Mouse (Mus musculus): ENCODE results near the gene Hdac4. TPM values are rescaled to one million over a fixed set of nuclear protein-coding genes. Genes with fewer than 3 reads are reported as not detected.

The Hdac4 gene
- total RNA-seq, 2 experiments from 2014 or later, result 97.2 to 106 TPM

DNA sequence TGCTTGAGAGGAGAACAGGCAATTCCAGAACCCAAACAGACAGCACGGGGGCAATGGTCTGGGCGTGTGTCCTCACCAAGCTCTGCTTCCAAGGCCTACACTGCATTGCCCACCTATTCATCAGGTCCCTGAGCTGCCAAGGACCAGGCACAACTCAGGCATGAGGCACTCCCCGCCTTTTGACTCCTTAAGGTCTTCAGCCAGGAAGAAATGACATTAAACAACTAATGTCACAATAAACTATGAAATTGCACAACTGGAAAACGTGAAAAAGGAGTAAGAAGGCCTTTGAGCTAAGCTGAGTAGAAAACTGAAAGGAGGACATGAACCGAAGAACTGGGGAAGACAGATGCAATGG lies 20.6 kb downstream of the Hdac4 start:
- no peak for DNase-seq (ENCODE audit: low spot score in 2 of 2)
- H3K27ac ChIP-seq, result no peak overlapping the region
- no peak overlapping the region for H3K4me3 ChIP-seq
- TF ChIP-seq CTCF (conservative IDR thresholded peaks at IDR 0.05), result no peak

DNA sequence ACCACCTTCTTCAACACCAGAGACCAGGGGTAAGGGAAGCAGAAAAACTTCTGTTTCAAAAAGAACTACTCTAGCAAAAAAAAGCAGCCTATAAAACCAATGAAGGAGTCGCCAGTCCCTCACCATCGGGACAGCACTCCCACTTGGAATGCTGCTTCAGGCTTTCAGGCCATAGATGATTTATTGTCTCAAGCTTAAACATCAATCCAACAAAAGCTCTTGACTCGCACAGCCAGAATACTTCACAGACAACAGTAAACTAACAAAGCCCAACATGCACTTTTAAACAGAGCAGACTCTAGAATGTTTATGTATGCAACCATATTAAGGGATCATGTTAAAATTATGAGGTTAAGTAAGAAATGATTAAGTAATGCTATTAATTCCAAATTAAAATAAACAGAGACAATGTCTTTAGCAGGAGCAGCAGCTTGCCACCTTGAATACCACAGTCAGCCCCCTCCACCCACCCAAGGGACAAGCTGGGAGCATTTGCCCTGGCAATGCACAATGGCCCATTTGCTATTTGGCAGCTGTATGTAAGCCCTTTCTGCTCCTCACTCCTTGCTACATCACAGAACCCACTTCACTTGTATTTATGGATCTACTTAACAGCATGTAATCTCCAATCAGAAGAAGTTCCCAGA lies 21.1 kb downstream of the Hdac4 start:
- no peak overlapping the region for H3K4me3 ChIP-seq
- no peak overlapping the region for H3K27ac ChIP-seq
- TF ChIP-seq CTCF (conservative IDR thresholded peaks at IDR 0.05), result no peak
- DNase-seq (ENCODE audit: low spot score in 2 of 2), result no peak

GRCm38 (mm10) chr1:92170616-92171235 lies 24.8 kb downstream of the Hdac4 start:
- Histone ChIP-seq H3K27ac (peak overlapping the region; percentile 58), H3K4me3 (no peak overlapping the region)
- peak; percentile 35 to 65 for DNase-seq (ENCODE audit: low spot score in 2 of 2)
- TF ChIP-seq CTCF (conservative IDR thresholded peaks at IDR 0.05), result no peak

- no peak for TF ChIP-seq CTCF (conservative IDR thresholded peaks at IDR 0.05)
- peak overlapping the region; percentile 58; the same call in 1 of the 2 replicates for H3K27ac ChIP-seq
- no peak for DNase-seq (ENCODE audit: low spot score in 2 of 2)
Measured at GRCm38 (mm10) chr1:92169776-92170055, 25.8 kb downstream of the Hdac4 start.

GRCm38 (mm10) chr1:92168900-92169775 lies 26.4 kb downstream of the Hdac4 start:
- DNase-seq (ENCODE audit: low spot score in 2 of 2), result no peak
- Histone ChIP-seq H3K4me3 (no peak overlapping the region), H3K27ac (no peak overlapping the region)
- no peak for TF ChIP-seq CTCF (conservative IDR thresholded peaks at IDR 0.05)

More at GRCm38 (mm10) chr1:92169776-92170055, 25.8 kb downstream of the Hdac4 start:
- no peak overlapping the region for H3K4me3 ChIP-seq

GRCm38 (mm10) chr1:92163932-92164331 lies 31.6 kb downstream of the Hdac4 start:
- TF ChIP-seq CTCF (conservative IDR thresholded peaks at IDR 0.05), result no peak
- Histone ChIP-seq H3K4me3 (no peak overlapping the region), H3K27ac (peak overlapping the region; percentile 39; the same call in 1 of the 2 replicates)
- DNase-seq (ENCODE audit: low spot score in 2 of 2), result no peak

GRCm38 (mm10) chr1:92159804-92160203 lies 35.7 kb downstream of the Hdac4 start:
- TF ChIP-seq CTCF (conservative IDR thresholded peaks at IDR 0.05), result no peak
- H3K27ac ChIP-seq, result no peak overlapping the region
- no peak overlapping the region for H3K4me3 ChIP-seq
- DNase-seq (ENCODE audit: low spot score in 2 of 2), result no peak

- H3K27ac ChIP-seq, result no peak overlapping the region
- TF ChIP-seq CTCF (conservative IDR thresholded peaks at IDR 0.05), result no peak
- H3K4me3 ChIP-seq, result no peak overlapping the region
- DNase-seq (ENCODE audit: low spot score in 2 of 2), result peak in 1 of 2 experiments; percentile 18
Measured at GRCm38 (mm10) chr1:92150201-92150600, 45.3 kb downstream of the Hdac4 start.

DNA sequence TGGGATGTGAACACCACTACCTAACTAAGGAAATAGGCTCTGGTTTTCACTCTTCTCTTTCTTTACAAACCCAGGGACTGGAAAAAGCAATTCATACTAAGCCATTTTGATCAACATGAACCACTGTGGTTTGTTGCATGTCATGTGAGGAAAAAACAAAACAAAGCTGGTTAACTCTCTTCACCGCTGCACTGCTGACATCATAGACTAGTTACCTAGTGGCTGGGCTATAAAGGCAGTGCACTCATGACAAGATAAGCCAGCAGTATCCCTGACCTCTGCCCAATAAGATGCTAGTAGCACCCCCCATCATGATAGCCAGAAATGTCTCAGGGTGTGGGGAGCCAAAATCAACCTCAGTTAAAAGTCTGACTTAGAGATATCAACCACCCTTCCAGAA lies 47.0 kb downstream of the Hdac4 start:
- DNase-seq (ENCODE audit: low spot score in 2 of 2), result no peak
- TF ChIP-seq CTCF (conservative IDR thresholded peaks at IDR 0.05), result no peak
- no peak overlapping the region for H3K4me3 ChIP-seq
- no peak overlapping the region for H3K27ac ChIP-seq

DNA sequence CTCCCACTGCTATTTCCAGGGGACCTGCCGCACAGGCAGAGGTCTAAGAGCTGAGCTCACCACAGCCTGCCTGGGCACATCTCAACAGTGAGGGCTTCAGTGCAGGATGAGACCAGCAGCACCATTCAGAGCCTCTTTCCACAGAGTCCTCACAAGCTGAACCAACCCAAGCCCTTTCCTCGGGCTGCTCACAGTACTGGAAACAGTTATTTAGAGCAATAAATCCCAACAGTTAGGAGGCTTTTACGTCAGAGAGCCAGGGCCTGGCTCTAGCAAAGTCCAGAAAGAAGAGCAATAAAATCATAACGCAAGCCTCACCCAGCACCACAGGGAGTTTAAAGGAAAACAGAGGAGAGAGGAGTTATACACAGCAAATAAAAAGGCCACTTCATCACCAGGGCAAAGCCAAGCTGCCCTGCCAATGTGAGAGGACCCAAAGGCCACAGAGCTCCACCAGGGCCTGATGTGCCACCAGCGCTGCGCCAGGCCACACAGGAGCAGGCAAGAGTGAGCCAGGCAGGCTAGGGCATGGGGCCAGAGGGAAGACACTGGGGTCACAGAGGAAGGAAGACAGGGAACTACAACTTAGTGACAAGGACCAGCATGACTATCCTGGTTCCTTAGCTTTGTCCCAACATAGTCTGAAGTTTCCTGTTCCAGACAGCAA lies 50.5 kb downstream of the Hdac4 start:
- Histone ChIP-seq H3K27ac (no peak overlapping the region; the same call in 1 of the 2 replicates), H3K4me3 (no peak overlapping the region)
- no peak for DNase-seq (ENCODE audit: low spot score in 2 of 2)
- TF ChIP-seq CTCF (conservative IDR thresholded peaks at IDR 0.05), result no peak

- peak overlapping the region; percentile 57; the same call in 1 of the 2 replicates for H3K27ac ChIP-seq
Measured at GRCm38 (mm10) chr1:92143331-92143895, 52.1 kb downstream of the Hdac4 start.

DNA sequence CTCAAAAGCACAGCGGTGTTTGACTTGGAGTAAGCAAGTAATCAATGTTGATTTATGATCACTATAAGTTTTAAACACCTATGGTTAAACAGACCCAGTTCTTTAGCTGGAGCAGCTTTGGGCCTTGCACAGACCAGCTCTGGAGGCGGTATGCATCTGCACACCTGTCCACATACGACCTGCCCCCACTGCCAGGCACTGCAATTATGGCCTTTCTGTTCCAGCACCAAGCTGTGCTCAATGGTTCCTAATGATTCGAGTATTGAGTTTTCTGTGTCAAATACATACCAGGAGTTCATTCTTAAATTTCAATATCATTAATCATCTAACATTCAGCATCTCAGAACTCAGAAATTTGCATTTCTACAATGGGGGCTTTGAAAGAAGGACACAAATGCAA lies 52.7 kb downstream of the Hdac4 start:
- peak overlapping the region; percentile 57; the same call in 1 of the 2 replicates for H3K27ac ChIP-seq
- no peak overlapping the region for H3K4me3 ChIP-seq
- no peak for DNase-seq (ENCODE audit: low spot score in 2 of 2)
- TF ChIP-seq CTCF (conservative IDR thresholded peaks at IDR 0.05), result no peak

More at GRCm38 (mm10) chr1:92143331-92143895, 52.1 kb downstream of the Hdac4 start:
- DNase-seq (ENCODE audit: low spot score in 2 of 2), result peak; percentile 47 to 72
- no peak overlapping the region for H3K4me3 ChIP-seq
- TF ChIP-seq CTCF (conservative IDR thresholded peaks at IDR 0.05), result no peak

Data from layer of hippocampus, adult 2 months (tissue).